Mouse (Mus musculus) limb, embryonic 12.5 days (tissue): ENCODE results near the gene Vwa3b. TPM values are rescaled to one million over a fixed set of nuclear protein-coding genes. Genes with fewer than 3 reads are reported as not detected.

Source experiments
- ATAC-seq: fragments of 200-750 bp; cut with Nextera tagmentation; 2 replicates; pipeline ENCODE4 v1.8.0; 2017; ENCODE audit warnings: low read depth, moderate TSS enrichment; ENCODE audit not compliant: insufficient number of reproducible peaks, insufficient read depth, low FRiP score, low TSS enrichment
- H3K27ac ChIP-seq: fragments of 300-500 bp; sonication (generic); 2 replicates; pipeline ENCODE4 v1.5.1; 2016; ENCODE audit warnings: mild to moderate bottlenecking, moderate library complexity
- H3K27me3 ChIP-seq: fragments of 300-500 bp; sonication (generic); 2 replicates; pipeline ENCODE4 v1.6.1; 2016; ENCODE audit warnings: mild to moderate bottlenecking, moderate library complexity
- H3K36me3 ChIP-seq: fragments of 300-500 bp; sonication (generic); 2 replicates; pipeline ENCODE4 v1.6.1; 2016; ENCODE audit warnings: mild to moderate bottlenecking, moderate library complexity
- H3K4me1 ChIP-seq: fragments of 300-500 bp; sonication (generic); replicated peaks from 2 replicates; pipeline ENCODE4 v1.6.1; 2016
- H3K4me2 ChIP-seq: fragments of 300-500 bp; sonication (generic); 2 replicates; pipeline ENCODE4 v1.6.1; 2016; ENCODE audit warnings: mild to moderate bottlenecking, moderate library complexity
- H3K4me3 ChIP-seq: fragments of 300-500 bp; sonication (generic); replicated peaks from 2 replicates; pipeline ENCODE4 v1.5.1; 2016; ENCODE audit warnings: mild to moderate bottlenecking
- H3K9ac ChIP-seq: fragments of 300-500 bp; sonication (generic); replicated peaks from 2 replicates; pipeline ENCODE4 v1.6.1; 2016; ENCODE audit warnings: mild to moderate bottlenecking, moderate library complexity
- H3K9me3 ChIP-seq: fragments of 300-500 bp; sonication (generic); 2 replicates; pipeline ENCODE4 v1.6.1; 2016; ENCODE audit warnings: mild to moderate bottlenecking, moderate library complexity
- WGBS: fragments of 180-500 bp; shearing (Covaris S2); methylation state at CpG from one replicate; pipeline ENCODE4 v1.1.7; 2016; 5-methylcytosine and 5-hydroxymethylcytosine counted together
- polyA plus RNA-seq: library from polyadenylated mRNA; unstranded; fragments of >200 nt; fragmentation: Nextera tagmentation; extraction: Ambion mirVana; gene quantifications from 2 replicates; pipeline ENCODE4 v1.2.1, GENCODE M21; 2016

The Vwa3b gene
- 0.32 and 1.3 TPM in 2 replicates for polyA plus RNA-seq

GRCm38 (mm10) chr1:37025962-37026686 lies at the start of gene Vwa3b:
Vwa3b (plus strand) TSS chr1:37026596.
- H3K9ac ChIP-seq: no peak within 1 kb of the TSS
- 75% methylated on average over 5 of the region's 5 CpGs for WGBS
- no peaks in the 10 kb centered on the region for H3K9me3 ChIP-seq
- H3K27me3 ChIP-seq: 0 out of 2 replicates have a peak, but pooled peaks cover under 1% of the 10 kb centered on the region
- H3K36me3 ChIP-seq: no peaks in the 10 kb centered on the region
- H3K27ac ChIP-seq: no peak within 1 kb of the TSS
- no peak for ATAC-seq
- H3K4me3 ChIP-seq: no peak within 1 kb of the TSS
- peaks cover 12% of the 10 kb centered on the region; the same call in 1 of the 2 replicates for H3K4me1 ChIP-seq
- no peak within 1 kb of the TSS for H3K4me2 ChIP-seq

- WGBS: 90% methylated on average over 4 of the region's 4 CpGs
- H3K36me3 ChIP-seq: no peaks in the 10 kb centered on the region
- H3K4me2 ChIP-seq: no peak overlapping the region
- no peak overlapping the region for H3K27ac ChIP-seq
- H3K27me3 ChIP-seq: no peaks in the 10 kb centered on the region
- H3K9me3 ChIP-seq: no peaks in the 10 kb centered on the region
- no peak overlapping the region for H3K4me3 ChIP-seq
- H3K9ac ChIP-seq: no peak overlapping the region
- ATAC-seq: no peak
- no peaks in the 10 kb centered on the region for H3K4me1 ChIP-seq
Measured at GRCm38 (mm10) chr1:36976770-36977169, 49.6 kb upstream of the Vwa3b start.

DNA sequence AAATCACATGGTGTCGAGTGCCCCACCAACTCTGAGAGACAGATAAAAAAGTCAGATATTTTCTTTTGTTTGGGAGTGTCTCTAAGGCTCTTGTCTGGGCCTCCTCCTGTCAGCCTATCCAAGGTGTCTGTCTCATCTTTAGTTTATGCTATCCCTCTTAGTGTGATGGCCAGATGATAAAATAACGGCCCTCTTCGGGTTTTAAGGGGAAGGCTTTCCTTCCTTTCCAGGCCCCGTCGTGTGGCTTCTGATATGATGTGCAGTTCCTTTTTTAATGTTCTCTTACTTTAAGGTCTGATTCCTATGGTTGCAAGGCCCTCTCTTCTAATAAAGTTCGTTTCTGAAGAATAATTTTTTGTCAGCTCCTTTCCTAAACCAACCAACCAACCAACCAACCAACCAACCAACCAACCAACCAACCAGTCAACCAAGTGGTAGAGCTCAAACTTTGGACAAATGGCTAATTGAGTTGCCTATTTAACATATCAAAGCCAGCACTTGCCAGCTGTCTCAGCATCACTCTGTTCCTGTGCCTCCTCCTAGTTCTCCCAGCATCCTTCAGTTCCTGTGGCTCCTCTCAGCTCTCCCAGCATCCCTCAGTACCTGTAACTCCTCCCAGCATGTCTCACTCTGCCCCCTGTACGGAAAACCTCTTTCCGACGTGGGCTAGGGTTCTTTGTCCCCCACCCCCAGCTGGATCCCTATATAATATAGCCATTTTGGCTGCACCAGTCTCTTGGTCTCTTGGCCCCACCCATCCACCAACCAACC lies 44.0 kb upstream of the Vwa3b start:
- Histone ChIP-seq H3K36me3 (no peaks in the 10 kb centered on the region), H3K4me3 (no peak overlapping the region), H3K4me1 (peaks cover 10% of the 10 kb centered on the region; the same call in 1 of the 2 replicates), H3K27ac (no peak overlapping the region), H3K4me2 (no peak overlapping the region), H3K9me3 (no peaks in the 10 kb centered on the region), H3K9ac (no peak overlapping the region), H3K27me3 (no peaks in the 10 kb centered on the region)
- ATAC-seq: no peak
- WGBS: 89% methylated on average over 9 of the region's 9 CpGs

DNA sequence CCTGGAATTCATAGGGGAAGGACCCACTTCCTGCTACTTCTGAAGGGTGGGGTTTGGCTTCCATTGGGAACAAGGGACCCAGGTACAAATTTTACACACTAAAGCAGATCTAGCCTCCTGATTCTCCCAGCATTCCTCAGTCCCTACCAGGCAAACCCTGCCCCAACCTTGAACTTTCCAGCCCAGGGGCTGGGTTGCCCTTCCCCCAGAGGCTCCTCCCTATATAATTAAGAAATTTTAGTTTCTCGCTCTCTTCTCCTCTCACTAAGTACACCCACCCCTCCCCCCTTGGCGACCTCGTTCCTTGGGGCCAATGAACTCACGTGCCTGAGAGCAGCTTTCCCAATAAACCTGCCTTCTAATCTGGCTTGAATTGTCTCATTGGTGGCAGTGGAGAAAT lies 42.6 kb upstream of the Vwa3b start:
- no peaks in the 10 kb centered on the region for H3K36me3 ChIP-seq
- H3K27ac ChIP-seq: no peak overlapping the region
- H3K4me3 ChIP-seq: no peak overlapping the region
- no peak for ATAC-seq
- WGBS: 14% methylated on average over 4 of the region's 4 CpGs
- no peak overlapping the region for H3K9ac ChIP-seq
- H3K4me1 ChIP-seq: peaks cover 10% of the 10 kb centered on the region; the same call in 1 of the 2 replicates
- no peaks in the 10 kb centered on the region for H3K9me3 ChIP-seq
- H3K27me3 ChIP-seq: no peaks in the 10 kb centered on the region
- no peak overlapping the region for H3K4me2 ChIP-seq

DNA sequence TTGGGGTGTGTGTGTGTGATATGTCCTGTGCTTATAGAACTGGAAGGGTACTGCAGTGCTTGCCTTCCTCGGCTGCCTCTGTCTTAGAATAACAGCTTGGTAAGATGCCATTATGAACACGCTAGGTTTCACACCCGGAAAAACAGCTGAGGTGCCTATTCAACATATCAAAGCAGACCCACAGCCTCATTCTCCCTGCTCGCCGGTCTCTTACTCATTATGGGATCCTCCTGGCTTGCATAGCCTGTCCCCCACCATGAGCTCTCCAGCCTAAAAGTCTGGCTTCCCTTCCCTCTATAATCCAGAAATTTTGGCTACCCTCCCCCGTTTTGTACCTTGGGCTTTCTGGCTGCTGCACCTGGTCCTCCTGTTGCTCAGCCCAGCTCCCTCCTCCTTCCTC lies 42.0 kb upstream of the Vwa3b start:
- 16% methylated on average over 6 of the region's 6 CpGs for WGBS
- no peak for ATAC-seq
- H3K4me3 ChIP-seq: no peak overlapping the region
- H3K27me3 ChIP-seq: no peaks in the 10 kb centered on the region
- H3K4me1 ChIP-seq: peaks cover 10% of the 10 kb centered on the region; the same call in 1 of the 2 replicates
- H3K9ac ChIP-seq: no peak overlapping the region
- no peaks in the 10 kb centered on the region for H3K36me3 ChIP-seq
- no peak overlapping the region for H3K27ac ChIP-seq
- H3K9me3 ChIP-seq: no peaks in the 10 kb centered on the region
- H3K4me2 ChIP-seq: no peak overlapping the region

DNA sequence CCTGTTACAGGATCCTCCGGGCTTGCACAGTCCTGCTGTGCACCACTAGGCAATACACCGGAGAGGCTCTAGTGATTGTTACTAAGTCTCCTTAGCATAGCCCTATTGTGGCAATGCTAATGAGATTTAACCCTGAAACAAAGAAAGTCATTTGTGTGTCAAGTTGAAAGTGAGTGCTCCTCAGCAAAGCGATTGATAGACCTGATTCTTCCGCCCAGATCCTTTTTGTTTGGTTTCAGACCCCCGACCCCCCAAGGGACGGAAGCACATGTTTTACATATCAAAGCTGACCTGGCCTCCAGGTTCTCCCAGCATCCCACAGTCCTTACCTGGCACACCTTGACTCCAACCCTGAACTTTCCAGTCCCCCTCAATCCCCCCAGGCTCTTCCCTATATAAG lies 40.5 kb upstream of the Vwa3b start:
- no peak overlapping the region for H3K4me3 ChIP-seq
- H3K9ac ChIP-seq: no peak overlapping the region
- H3K27ac ChIP-seq: no peak overlapping the region
- no peaks in the 10 kb centered on the region for H3K27me3 ChIP-seq
- H3K4me2 ChIP-seq: no peak overlapping the region
- 65% methylated on average over 6 of the region's 6 CpGs for WGBS
- no peaks in the 10 kb centered on the region for H3K9me3 ChIP-seq
- H3K4me1 ChIP-seq: peaks cover 10% of the 10 kb centered on the region; the same call in 1 of the 2 replicates
- ATAC-seq: no peak
- no peaks in the 10 kb centered on the region for H3K36me3 ChIP-seq

DNA sequence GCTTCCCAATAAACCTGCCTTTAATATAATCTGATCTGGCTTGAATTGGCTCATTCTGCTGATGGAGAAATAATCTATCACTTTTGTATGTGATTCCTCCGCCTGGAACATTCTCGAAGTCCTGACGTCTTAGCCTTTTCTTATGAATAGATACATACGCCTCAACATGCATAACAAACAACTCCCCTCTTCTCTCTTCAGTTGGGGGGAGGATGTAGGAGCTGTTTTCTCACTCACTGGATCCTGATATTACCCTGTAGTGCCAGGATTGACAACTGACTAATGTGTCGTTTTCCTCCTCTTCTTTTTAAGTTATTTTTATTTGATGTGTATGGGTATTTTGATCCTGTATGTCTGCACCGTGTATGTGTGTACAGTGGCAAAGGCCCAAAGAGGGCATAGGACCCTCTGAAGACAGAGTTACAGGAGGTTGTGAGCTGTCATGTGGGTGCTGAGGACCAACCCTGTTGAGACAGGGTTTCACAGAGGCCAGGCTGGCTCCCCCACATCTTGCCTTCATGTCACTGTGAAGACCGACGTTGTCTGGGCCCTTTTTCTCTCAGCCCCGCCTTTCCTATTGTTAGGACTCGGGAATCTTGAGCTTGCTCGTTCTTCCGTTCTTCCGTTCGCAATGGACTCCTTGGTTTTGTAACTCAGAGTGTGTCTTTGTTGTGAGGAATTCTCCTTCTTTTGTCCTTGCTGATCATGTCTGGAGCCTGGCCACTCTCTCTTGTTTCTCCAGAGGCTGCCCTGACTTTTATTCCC lies 39.8 kb upstream of the Vwa3b start:
- Histone ChIP-seq H3K4me2 (no peak overlapping the region), H3K4me3 (no peak overlapping the region), H3K27ac (no peak overlapping the region), H3K36me3 (no peaks in the 10 kb centered on the region), H3K9ac (no peak overlapping the region), H3K27me3 (no peaks in the 10 kb centered on the region), H3K9me3 (no peaks in the 10 kb centered on the region), H3K4me1 (peaks cover 10% of the 10 kb centered on the region; the same call in 1 of the 2 replicates)
- no peak for ATAC-seq
- 72% methylated on average over 14 of the region's 14 CpGs for WGBS

DNA sequence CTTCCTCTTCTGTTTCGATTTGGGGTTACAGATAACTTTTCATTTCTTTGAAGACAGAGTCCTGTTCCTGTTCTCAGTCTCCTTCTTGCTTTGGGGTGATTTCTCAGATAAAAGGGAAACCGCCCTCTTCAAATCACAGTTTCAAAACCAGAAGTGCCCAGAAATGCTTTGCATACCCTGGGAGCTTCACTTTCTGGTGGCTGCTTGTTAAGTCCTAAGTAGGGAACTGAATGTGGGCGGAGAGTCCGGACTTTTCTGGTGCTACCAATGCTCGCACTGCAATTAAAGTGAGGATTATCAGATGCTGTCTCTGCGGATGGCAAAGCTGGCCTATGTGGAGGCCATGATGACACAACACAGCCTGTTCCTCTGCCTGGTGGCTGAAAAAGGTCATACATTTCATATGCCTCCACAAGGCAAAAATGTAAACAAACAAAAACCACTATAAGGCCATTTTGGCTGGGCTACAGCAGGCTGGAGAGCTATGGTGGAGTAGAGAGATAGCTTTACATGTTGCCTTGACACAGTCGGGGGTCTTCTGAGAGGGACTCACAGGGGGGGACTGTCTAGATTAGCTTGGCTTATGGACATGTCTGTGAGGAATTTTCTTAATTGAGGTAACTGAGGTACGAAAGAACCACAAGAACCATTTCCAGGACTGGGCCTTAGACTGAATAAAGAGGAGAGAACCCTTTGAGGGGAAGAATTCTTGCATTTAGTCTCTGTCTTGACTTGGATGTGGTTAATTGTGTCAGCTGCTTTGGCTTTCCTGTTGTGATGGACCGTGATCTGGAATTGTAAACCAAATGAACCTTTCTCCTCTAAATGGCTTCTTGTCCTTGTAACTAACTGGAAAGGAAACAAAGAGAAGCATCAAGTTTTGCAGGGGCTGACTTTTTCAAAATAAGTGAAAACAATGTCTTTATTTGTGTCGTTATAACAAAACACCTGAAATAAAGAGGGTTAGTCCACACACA lies 38.9 kb upstream of the Vwa3b start:
- H3K27me3 ChIP-seq: no peaks in the 10 kb centered on the region
- no peak overlapping the region for H3K4me2 ChIP-seq
- H3K4me1 ChIP-seq: peaks cover 10% of the 10 kb centered on the region; the same call in 1 of the 2 replicates
- H3K4me3 ChIP-seq: no peak overlapping the region
- WGBS: 83% methylated on average over 10 of the region's 10 CpGs
- no peak overlapping the region for H3K27ac ChIP-seq
- no peaks in the 10 kb centered on the region for H3K36me3 ChIP-seq
- ATAC-seq: no peak
- H3K9me3 ChIP-seq: no peaks in the 10 kb centered on the region
- H3K9ac ChIP-seq: no peak overlapping the region

GRCm38 (mm10) chr1:36988161-36988560 lies 38.2 kb upstream of the Vwa3b start:
- no peak overlapping the region for H3K4me2 ChIP-seq
- H3K9ac ChIP-seq: no peak overlapping the region
- 82% methylated on average over 6 of the region's 6 CpGs for WGBS
- H3K27me3 ChIP-seq: no peaks in the 10 kb centered on the region
- no peak overlapping the region for H3K4me3 ChIP-seq
- ATAC-seq: no peak
- H3K27ac ChIP-seq: no peak overlapping the region
- no peaks in the 10 kb centered on the region for H3K9me3 ChIP-seq
- peaks cover 10% of the 10 kb centered on the region; the same call in 1 of the 2 replicates for H3K4me1 ChIP-seq
- no peaks in the 10 kb centered on the region for H3K36me3 ChIP-seq

- H3K9ac ChIP-seq: no peak overlapping the region
Measured at GRCm38 (mm10) chr1:36988561-36988960, 37.8 kb upstream of the Vwa3b start.

More at GRCm38 (mm10) chr1:36988561-36988960, 37.8 kb upstream of the Vwa3b start:
- no peaks in the 10 kb centered on the region for H3K27me3 ChIP-seq
- no peak overlapping the region for H3K4me2 ChIP-seq
- no peak for ATAC-seq
- H3K36me3 ChIP-seq: no peaks in the 10 kb centered on the region
- H3K4me1 ChIP-seq: peaks cover 9% of the 10 kb centered on the region; the same call in 1 of the 2 replicates
- no peak overlapping the region for H3K27ac ChIP-seq
- no peak overlapping the region for H3K4me3 ChIP-seq
- 65% methylated on average over 6 of the region's 6 CpGs for WGBS
- no peaks in the 10 kb centered on the region for H3K9me3 ChIP-seq
